8 mouse cellular contexts compared by ENCODE assay signal in the genomic region with DNA sequence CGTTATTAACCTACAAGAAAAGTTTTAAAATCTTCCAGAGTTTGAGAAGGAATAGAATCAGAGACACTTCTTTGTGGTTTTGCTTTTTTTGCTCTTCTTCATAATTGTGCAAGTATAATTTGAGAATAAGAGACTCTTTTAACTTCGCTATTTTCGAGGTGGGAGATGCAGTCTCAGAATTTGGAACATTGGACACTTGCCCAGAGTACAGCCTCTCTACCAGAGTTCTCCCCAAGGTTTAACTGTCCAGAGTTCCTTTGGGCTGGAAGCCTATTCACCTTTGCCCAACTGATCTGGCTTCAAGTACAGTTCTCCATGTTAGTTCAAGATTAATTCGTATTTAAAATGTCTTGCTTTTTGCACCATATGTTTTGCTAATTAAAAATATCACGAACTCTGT. TPM values are rescaled to one million over a fixed set of nuclear protein-coding genes. Genes with fewer than 3 reads are reported as not detected.
DNase-seq lines count a peak whose midpoint lies in the region; ATAC-seq and TF ChIP-seq lines count a peak whose summit lies in the region.

No protein-coding gene starts in this region.

- no peak overlapping the region for H3K27ac ChIP-seq in heart, embryonic 12.5 days (ENCODE audit: poor library complexity, severe bottlenecking)
- H3K27ac ChIP-seq in cortical plate, adult 2 months (ENCODE audit: insufficient read depth, low read length) = no peak overlapping the region
- no peak overlapping the region for H3K27ac ChIP-seq in hindbrain, embryonic 14.5 days
- no peak overlapping the region; the same call in 1 of the 2 replicates for H3K27ac ChIP-seq in liver, embryonic 16.5 days (ENCODE audit: low read length)

- H3K4me1 ChIP-seq in heart, embryonic 12.5 days (replicated peaks) = 0 out of 2 replicates have a peak, but pooled peaks cover 5% of the 10 kb centered on the region
- H3K4me1 ChIP-seq in cortical plate, adult 2 months (ENCODE audit: control insufficient read depth, insufficient read depth, low read length) = no peaks in the 10 kb centered on the region
- H3K4me1 ChIP-seq in hindbrain, embryonic 14.5 days (replicated peaks; ENCODE audit: control insufficient read depth, insufficient read depth, low read length) = no peaks in the 10 kb centered on the region
- H3K4me1 ChIP-seq in liver, embryonic 16.5 days (ENCODE audit: control insufficient read depth, low read depth, low read length) = no peaks in the 10 kb centered on the region; the same call in none of the 2 replicates

- no peaks in the 10 kb centered on the region for H3K9me3 ChIP-seq in heart, embryonic 12.5 days (replicated peaks)
- H3K9me3 ChIP-seq in hindbrain, embryonic 14.5 days (ENCODE audit: control insufficient read depth, low read length) = no peaks in the 10 kb centered on the region
- no peaks in the 10 kb centered on the region for H3K9me3 ChIP-seq in liver, embryonic 16.5 days (replicated peaks; ENCODE audit: control insufficient read depth, low read length)

- peak overlapping the region; percentile 44 for H3K4me2 ChIP-seq in heart, embryonic 12.5 days
- H3K4me2 ChIP-seq in hindbrain, embryonic 14.5 days (replicated peaks) = peak overlapping the region; percentile 38
- H3K4me2 ChIP-seq in liver, embryonic 16.5 days (ENCODE audit: low read depth, low read length) = peak overlapping the region; percentile 59

- no peaks in the 10 kb centered on the region for H3K36me3 ChIP-seq in heart, embryonic 12.5 days
- no peaks in the 10 kb centered on the region for H3K36me3 ChIP-seq in hindbrain, embryonic 14.5 days (replicated peaks; ENCODE audit: control insufficient read depth, insufficient read depth)
- no peaks in the 10 kb centered on the region for H3K36me3 ChIP-seq in liver, embryonic 16.5 days (ENCODE audit: control insufficient read depth, insufficient read depth)

- H3K9ac ChIP-seq in heart, embryonic 12.5 days = no peak overlapping the region
- no peak overlapping the region; the same call in 1 of the 2 replicates for H3K9ac ChIP-seq in hindbrain, embryonic 14.5 days
- peak overlapping the region; percentile 51 for H3K9ac ChIP-seq in liver, embryonic 16.5 days (ENCODE audit: low read depth, low read length)

- peak overlapping the region; percentile 72 for H3K4me3 ChIP-seq in heart, embryonic 12.5 days
- peak overlapping the region; percentile 94; the same call in 1 of the 2 replicates for H3K4me3 ChIP-seq in cortical plate, adult 2 months (ENCODE audit: insufficient read depth, low read length)
- peak overlapping the region; percentile 54 for H3K4me3 ChIP-seq in hindbrain, embryonic 14.5 days (replicated peaks; ENCODE audit: low read length)
- H3K4me3 ChIP-seq in liver, embryonic 16.5 days (ENCODE audit: low read depth, low read length) = peak overlapping the region; percentile 72

- 30% methylated on average over 5 of the region's 5 CpGs for WGBS in heart, embryonic 12.5 days
- WGBS in hindbrain, embryonic 14.5 days = 40% methylated on average over 5 of the region's 5 CpGs
- WGBS in liver, embryonic 16.5 days (ENCODE audit: insufficient replicate concordance) = 34% methylated on average over 5 of the region's 5 CpGs

- no peak for TF ChIP-seq POLR2A in cortical plate, adult 2 months (IDR thresholded peaks at IDR 0.05; ENCODE audit: extremely low read depth, insufficient read depth, low read length)

- TF ChIP-seq CTCF in cortical plate, adult 2 months (IDR thresholded peaks at IDR 0.05; ENCODE audit: extremely low read depth, insufficient read depth, low read length) = no peak

- no peak for ATAC-seq in heart, embryonic 12.5 days (ENCODE audit: insufficient number of reproducible peaks, low FRiP score)
- ATAC-seq in hindbrain, embryonic 14.5 days (ENCODE audit: low FRiP score) = no peak
- ATAC-seq in liver, embryonic 16.5 days (ENCODE audit: low read depth) = no peak
- ATAC-seq in activated CD4-positive, CD25-positive, alpha-beta regulatory T cell, adult 4 months = no peak

- H3K27me3 ChIP-seq in heart, embryonic 12.5 days (replicated peaks) = no peaks in the 10 kb centered on the region
- H3K27me3 ChIP-seq in hindbrain, embryonic 14.5 days (ENCODE audit: control insufficient read depth, insufficient read depth, low read length) = no peaks in the 10 kb centered on the region
- H3K27me3 ChIP-seq in liver, embryonic 16.5 days (ENCODE audit: control insufficient read depth, insufficient read depth, low read depth, low read length) = no peaks in the 10 kb centered on the region

- DNase-seq in heart, adult 9 months (ENCODE audit: low spot score in 2 of 2) = no peak
- DNase-seq in hindbrain, embryonic 14.5 days (ENCODE audit: low spot score) = peak; percentile 27
- no peak for DNase-seq in layer of hippocampus, postnatal 36 days
- DNase-seq in gastrocnemius, postnatal 4 days (ENCODE audit: low spot score in 2 of 2) = no peak

RNA-seq across cellular contexts. Expression of a gene that starts 0.5 kb away (rescaled TPM):
- polyA plus RNA-seq in heart, embryonic 12.5 days (2016; fragmentation: Nextera tagmentation; extraction: Ambion mirVana) = 10.8 and 12.1 TPM in 2 replicates
- polyA plus RNA-seq in cortical plate, adult 2 months (2012; rRNA removed) = 15.6 and 16.0 TPM in 2 replicates
- 12.6 and 13.0 TPM in 2 replicates for polyA plus RNA-seq in hindbrain, embryonic 14.5 days (2014; fragmentation: Nextera tagmentation; extraction: Ambion mirVana)
- polyA plus RNA-seq in liver, embryonic 16.5 days (2015; fragmentation: Nextera tagmentation; extraction: Ambion mirVana) = 7.6 and 7.8 TPM in 2 replicates
- total RNA-seq in layer of hippocampus, postnatal 36 days (2021) = 10 to 100 TPM; 23.2 to 23.8 TPM
- 10 to 100 TPM; 20.9 to 22.1 TPM for polyA plus RNA-seq in activated CD4-positive, CD25-positive, alpha-beta regulatory T cell, adult 4 months (2017; shearing (Covaris generic))
- total RNA-seq in gastrocnemius, postnatal 4 days (2021) = 10 to 100 TPM in 1 of 2 experiments, 1 to 10 TPM in 1; 8.4 to 11.0 TPM

RNA-seq across cellular contexts. Expression of a gene that starts 58.5 kb away (rescaled TPM):
- polyA plus RNA-seq in heart, embryonic 12.5 days (2016; fragmentation: Nextera tagmentation; extraction: Ambion mirVana) = 30.6 and 32.4 TPM in 2 replicates
- 24.1 and 26.0 TPM in 2 replicates for polyA plus RNA-seq in cortical plate, adult 2 months (2012; rRNA removed)
- polyA plus RNA-seq in hindbrain, embryonic 14.5 days (2014; fragmentation: Nextera tagmentation; extraction: Ambion mirVana) = 36.0 and 39.1 TPM in 2 replicates
- polyA plus RNA-seq in liver, embryonic 16.5 days (2015; fragmentation: Nextera tagmentation; extraction: Ambion mirVana) = 11.7 and 12.3 TPM in 2 replicates
- total RNA-seq in layer of hippocampus, postnatal 36 days (2021) = 10 to 100 TPM; 30.6 to 31.7 TPM
- polyA plus RNA-seq in activated CD4-positive, CD25-positive, alpha-beta regulatory T cell, adult 4 months (2017; shearing (Covaris generic)) = 10 to 100 TPM; 15.3 to 16.9 TPM
- total RNA-seq in gastrocnemius, postnatal 4 days (2021) = 10 to 100 TPM; 42.7 to 43.8 TPM
